Mouse (Mus musculus) stomach, embryonic 16.5 days (tissue): Measurements from ENCODE around the gene Zfp579. TPM values are rescaled to one million over a fixed set of nuclear protein-coding genes. Genes with fewer than 3 reads are reported as not detected.
"Not testable (repeated sequence)": the region's sequence is repeated elsewhere in the genome, so short reads cannot be mapped to it uniquely, and the experiment has no call there.

Experiments used
- ATAC-seq: fragments of 200-750 bp; cut with Nextera tagmentation; 2 replicates; pipeline ENCODE4 v1.8.0; 2017; ENCODE audit warnings: moderate number of reproducible peaks, moderate TSS enrichment; ENCODE audit not compliant: insufficient read depth, low FRiP score
- H3K27ac ChIP-seq: fragments of 300-500 bp; sonication (generic); 2 replicates; pipeline ENCODE4 v1.5.1; 2014; ENCODE audit warnings: low read length
- H3K27me3 ChIP-seq: fragments of 300-500 bp; sonication (generic); 2 replicates; pipeline ENCODE4 v1.6.1; 2014; ENCODE audit warnings: low read length, control low read depth, mixed read lengths; ENCODE audit not compliant: control insufficient read depth, insufficient read depth
- H3K36me3 ChIP-seq: fragments of 300-500 bp; sonication (generic); 2 replicates; pipeline ENCODE4 v1.6.1; 2014; ENCODE audit warnings: low read length; ENCODE audit not compliant: control insufficient read depth, insufficient read depth
- H3K4me1 ChIP-seq: fragments of 300-500 bp; sonication (generic); 2 replicates; pipeline ENCODE4 v1.6.1; 2014; ENCODE audit warnings: low read length, control low read depth, mixed read lengths; ENCODE audit not compliant: control insufficient read depth, insufficient read depth
- H3K4me2 ChIP-seq: fragments of 300-500 bp; sonication (generic); 2 replicates; pipeline ENCODE4 v1.6.1; 2014; ENCODE audit warnings: low read depth, low read length, mixed read lengths
- H3K4me3 ChIP-seq: fragments of 300-500 bp; sonication (generic); replicated peaks from 2 replicates; pipeline ENCODE4 v1.5.1; 2014; ENCODE audit warnings: mild to moderate bottlenecking, low read length
- H3K9ac ChIP-seq: fragments of 300-500 bp; sonication (generic); 2 replicates; pipeline ENCODE4 v1.6.1; 2014; ENCODE audit warnings: low read length
- H3K9me3 ChIP-seq: fragments of 300-500 bp; sonication (generic); replicated peaks from 2 replicates; pipeline ENCODE4 v1.6.1; 2016; ENCODE audit warnings: low read length, control low read depth; ENCODE audit not compliant: control insufficient read depth
- whole genome bisulfite sequencing: fragments of 180-500 bp; shearing (Covaris S2); extraction: QIAGEN DNeasy Blood & Tissue Kit; methylation state at CpG from one replicate; pipeline ENCODE4 v1.1.7; 2014; 5-methylcytosine and 5-hydroxymethylcytosine counted together
- polyA plus RNA-seq: library from polyadenylated mRNA; unstranded; fragments of >200 nt; fragmentation: Nextera tagmentation; extraction: Ambion mirVana; gene quantifications from 2 replicates; pipeline ENCODE4 v1.2.1, GENCODE M21; 2015

The Zfp579 gene
- polyA plus RNA-seq, 1 experiment from 2014 or later: 26.5 TPM

GRCm38 (mm10) chr7:5031496-5031895 is 35.5 kb upstream of the Zfp579 start:
- H3K4me3 ChIP-seq: no peak overlapping the region
- no peak overlapping the region for H3K9ac ChIP-seq
- peaks cover 38% of the 10 kb centered on the region for H3K9me3 ChIP-seq
- no peaks in the 10 kb centered on the region for H3K4me1 ChIP-seq
- H3K4me2 ChIP-seq: no peak overlapping the region
- H3K27me3 ChIP-seq: no peaks in the 10 kb centered on the region
- H3K27ac ChIP-seq: no peak overlapping the region
- ATAC-seq: no peak
- WGBS: 85% methylated on average over 46 of the region's 46 CpGs
- peaks cover 87% of the 10 kb centered on the region for H3K36me3 ChIP-seq

GRCm38 (mm10) chr7:5030554-5031275 is 34.8 kb upstream of the Zfp579 start:
- 86% methylated on average over 63 of the region's 63 CpGs for WGBS
- Histone ChIP-seq H3K4me2 (no peak overlapping the region), H3K27me3 (no peaks in the 10 kb centered on the region), H3K9me3 (peaks cover 38% of the 10 kb centered on the region), H3K36me3 (peaks cover 80% of the 10 kb centered on the region), H3K4me3 (no peak overlapping the region), H3K27ac (no peak overlapping the region), H3K4me1 (no peaks in the 10 kb centered on the region), H3K9ac (no peak overlapping the region)
- no peak for ATAC-seq

GRCm38 (mm10) chr7:5029946-5030345 is 34.0 kb upstream of the Zfp579 start:
- peaks cover 38% of the 10 kb centered on the region for H3K9me3 ChIP-seq
- H3K27ac ChIP-seq: no peak overlapping the region
- H3K4me3 ChIP-seq: no peak overlapping the region
- no peak overlapping the region for H3K4me2 ChIP-seq
- no peak for ATAC-seq
- WGBS: 93% methylated on average over 21 of the region's 21 CpGs
- no peaks in the 10 kb centered on the region for H3K27me3 ChIP-seq
- H3K4me1 ChIP-seq: no peaks in the 10 kb centered on the region
- peaks cover 73% of the 10 kb centered on the region for H3K36me3 ChIP-seq
- H3K9ac ChIP-seq: no peak overlapping the region

- peaks cover 38% of the 10 kb centered on the region for H3K9me3 ChIP-seq
- H3K27me3 ChIP-seq: no peaks in the 10 kb centered on the region
- no peak overlapping the region for H3K4me3 ChIP-seq
- H3K36me3 ChIP-seq: peaks cover 69% of the 10 kb centered on the region
- H3K4me1 ChIP-seq: no peaks in the 10 kb centered on the region
- ATAC-seq: no peak
- no peak overlapping the region for H3K27ac ChIP-seq
- WGBS: 95% methylated on average over 22 of the region's 22 CpGs
- no peak overlapping the region for H3K4me2 ChIP-seq
- no peak overlapping the region for H3K9ac ChIP-seq
These were observed 33.6 kb upstream of the Zfp579 start for GRCm38 (mm10) chr7:5029543-5029942.

GRCm38 (mm10) chr7:5021197-5021596 is 25.2 kb upstream of the Zfp579 start:
- peak overlapping the region; percentile 97 for H3K9ac ChIP-seq
- no peaks in the 10 kb centered on the region for H3K27me3 ChIP-seq
- 43% methylated on average over 5 of the region's 5 CpGs for WGBS
- no peak for ATAC-seq
- no peaks in the 10 kb centered on the region for H3K9me3 ChIP-seq
- H3K4me1 ChIP-seq: peaks cover 15% of the 10 kb centered on the region
- peaks cover 6% of the 10 kb centered on the region; the same call in 1 of the 2 replicates for H3K36me3 ChIP-seq
- peak overlapping the region; percentile 85 for H3K4me2 ChIP-seq
- peak overlapping the region; percentile 91 for H3K27ac ChIP-seq
- H3K4me3 ChIP-seq: peak overlapping the region; percentile 84

GRCm38 (mm10) chr7:5020685-5021084 is 24.7 kb upstream of the Zfp579 start:
- peak overlapping the region; percentile 91 for H3K27ac ChIP-seq
- peaks cover 20% of the 10 kb centered on the region for H3K4me1 ChIP-seq
- ATAC-seq: no peak
- peak overlapping the region; percentile 85 for H3K4me2 ChIP-seq
- 0% methylated on average over 15 of the region's 15 CpGs for WGBS
- H3K4me3 ChIP-seq: peak overlapping the region; percentile 84
- peak overlapping the region; percentile 97 for H3K9ac ChIP-seq
- H3K27me3 ChIP-seq: no peaks in the 10 kb centered on the region
- H3K9me3 ChIP-seq: no peaks in the 10 kb centered on the region
- peaks cover 6% of the 10 kb centered on the region; the same call in 1 of the 2 replicates for H3K36me3 ChIP-seq

GRCm38 (mm10) chr7:5020000-5020681 is 24.2 kb upstream of the Zfp579 start, which contains the start of the genes Zfp865 and Ccdc106:
Zfp865 (plus strand) TSS chr7:5020376.
Ccdc106 (plus strand) TSS chr7:5020553.
- peaks cover 20% of the 10 kb centered on the region for H3K4me1 ChIP-seq
- no peaks in the 10 kb centered on the region for H3K27me3 ChIP-seq
- H3K9me3 ChIP-seq: no peaks in the 10 kb centered on the region
- ATAC-seq: peak; percentile 91
- H3K36me3 ChIP-seq: peaks cover 6% of the 10 kb centered on the region; the same call in 1 of the 2 replicates
- WGBS: under 1% methylated on average over 49 of the region's 49 CpGs
- peak within 1 kb of the TSS; percentile 91 for H3K27ac ChIP-seq
- peak within 1 kb of the TSS; percentile 97 for H3K9ac ChIP-seq
- peak within 1 kb of the TSS; percentile 85 for H3K4me2 ChIP-seq
- H3K4me3 ChIP-seq: peak within 1 kb of the TSS; percentile 84

GRCm38 (mm10) chr7:5019576-5019975 is 23.6 kb upstream of the Zfp579 start:
- not testable (repeated sequence) for ATAC-seq, H3K27me3 ChIP-seq, H3K36me3 ChIP-seq, H3K9me3 ChIP-seq
- Histone ChIP-seq H3K4me3 (peak overlapping the region; percentile 84), H3K9ac (peak overlapping the region; percentile 97), H3K4me2 (peak overlapping the region; percentile 85), H3K4me1 (peaks cover 20% of the 10 kb centered on the region), H3K27ac (peak overlapping the region; percentile 91)
- 32% methylated on average over 8 of the region's 8 CpGs for WGBS

- Histone ChIP-seq H3K4me3 (no peak overlapping the region), H3K27me3 (no peaks in the 10 kb centered on the region), H3K27ac (no peak overlapping the region), H3K9ac (no peak overlapping the region), H3K4me1 (peaks cover 20% of the 10 kb centered on the region), H3K36me3 (peaks cover 6% of the 10 kb centered on the region; the same call in 1 of the 2 replicates), H3K4me2 (no peak overlapping the region), H3K9me3 (no peaks in the 10 kb centered on the region)
- WGBS: 97% methylated on average over 21 of the region's 21 CpGs
- ATAC-seq: no peak
These were observed 22.0 kb upstream of the Zfp579 start for GRCm38 (mm10) chr7:5017931-5018330.
